Comparison of ENCODE assay signal across 28 mouse cellular contexts in genomic region chr7:36218386-36218785, GRCm38 (mm10).
DNase-seq lines count a peak whose midpoint lies in the region; ATAC-seq and TF ChIP-seq lines count a peak whose summit lies in the region.
"Had no signal": no experiment of that assay in that cellular context is flagged by ENCODE, and none has a peak within 500 bp of the region (broad histone marks: within the 10 kb centered on the region; RNA-seq: fewer than 3 reads in every experiment).

No protein-coding gene starts in this region.

- no peak overlapping the region for H3K27ac ChIP-seq in kidney, postnatal 0 days
- H3K27ac ChIP-seq: embryonic facial prominence, embryonic 10.5 days; heart, embryonic 15.5 days; hindbrain, embryonic 15.5 days; limb, embryonic 13.5 days; liver, embryonic 12.5 days; midbrain, embryonic 12.5 days; neural tube, embryonic 13.5 days had no signal

- no peak overlapping the region for H3K4me2 ChIP-seq in kidney, postnatal 0 days (ENCODE audit: low read length)
- H3K4me2 ChIP-seq: heart, embryonic 15.5 days; hindbrain, embryonic 15.5 days; limb, embryonic 13.5 days; liver, embryonic 12.5 days; midbrain, embryonic 12.5 days; neural tube, embryonic 13.5 days had no signal

- WGBS in kidney, postnatal 0 days, result 70% methylated on average over 2 of the region's 2 CpGs

- no peak overlapping the region for H3K4me3 ChIP-seq in kidney, postnatal 0 days (replicated peaks; ENCODE audit: low read depth, low read length)
- H3K4me3 ChIP-seq: embryonic facial prominence, embryonic 10.5 days; heart, embryonic 15.5 days; hindbrain, embryonic 15.5 days; limb, embryonic 13.5 days; liver, embryonic 12.5 days; midbrain, embryonic 12.5 days; myocyte; neural tube, embryonic 13.5 days had no signal

- TF ChIP-seq CTCF in kidney, postnatal 0 days (IDR thresholded peaks at IDR 0.05; ENCODE audit: low read depth), result peak; percentile 24; the same call in 1 of the 2 replicates

- no peaks in the 10 kb centered on the region for H3K4me1 ChIP-seq in kidney, postnatal 0 days (replicated peaks; ENCODE audit: insufficient read depth, low read length)
- H3K4me1 ChIP-seq: embryonic facial prominence, embryonic 10.5 days; heart, embryonic 15.5 days; hindbrain, embryonic 15.5 days; limb, embryonic 13.5 days; liver, embryonic 12.5 days; midbrain, embryonic 12.5 days; neural tube, embryonic 13.5 days had no signal

- peak; percentile 20 for DNase-seq in embryo, embryonic 10.5 days (ENCODE audit: low spot score)
- DNase-seq in embryo, embryonic 9.5 days (ENCODE audit: extremely low spot score), result no peak
- no peak for DNase-seq in kidney, postnatal 0 days (ENCODE audit: low spot score)
- no peak for DNase-seq in kidney, adult 8-10 months
- peak; percentile 2 for DNase-seq in NIH3T3 (ENCODE audit: low read depth)
- peak; percentile 5 for DNase-seq in forelimb bud, embryonic 11.5 days (ENCODE audit: low read depth, low spot score)
- no peak for DNase-seq in layer of hippocampus, adult 18-20 months (ENCODE audit: low spot score in 2 of 2)
- DNase-seq: adrenal gland, adult 8-10 months; cerebellum, adult 8-10 months; gastrocnemius, postnatal 14 days; heart, postnatal 4 days; kidney, adult 2 months; kidney, postnatal 14 days; lung, adult 18-20 months; lung, postnatal 14 days; retina, postnatal 1 day; right cerebral cortex, postnatal 25 days; spleen, adult 18-20 months had no signal

- no peak for ATAC-seq in kidney, postnatal 0 days (replicated peaks; ENCODE audit: low FRiP score, low read depth)
- ATAC-seq: activated CD4-positive, CD25-positive, alpha-beta regulatory T cell, adult 4 months; forebrain, embryonic 16.5 days; liver, embryonic 12.5 days had no signal

- H3K36me3 ChIP-seq in kidney, postnatal 0 days (ENCODE audit: insufficient read depth, low read length), result no peaks in the 10 kb centered on the region
- H3K36me3 ChIP-seq: embryonic facial prominence, embryonic 10.5 days; heart, embryonic 15.5 days; hindbrain, embryonic 15.5 days; limb, embryonic 13.5 days; liver, embryonic 12.5 days; midbrain, embryonic 12.5 days; neural tube, embryonic 13.5 days had no signal

- H3K9ac ChIP-seq in kidney, postnatal 0 days (ENCODE audit: low read depth, low read length), result no peak overlapping the region
- H3K9ac ChIP-seq: heart, embryonic 15.5 days; hindbrain, embryonic 15.5 days; limb, embryonic 13.5 days; liver, embryonic 12.5 days; midbrain, embryonic 12.5 days; neural tube, embryonic 13.5 days had no signal

- no peaks in the 10 kb centered on the region for H3K27me3 ChIP-seq in kidney, postnatal 0 days (ENCODE audit: insufficient read depth, low read length)
- H3K27me3 ChIP-seq: heart, embryonic 15.5 days; hindbrain, embryonic 15.5 days; limb, embryonic 13.5 days; liver, embryonic 12.5 days; midbrain, embryonic 12.5 days; neural tube, embryonic 13.5 days had no signal

- H3K9me3 ChIP-seq in kidney, postnatal 0 days (replicated peaks; ENCODE audit: low read length), result no peaks in the 10 kb centered on the region
- H3K9me3 ChIP-seq: heart, embryonic 15.5 days; hindbrain, embryonic 15.5 days; limb, embryonic 13.5 days; liver, embryonic 12.5 days; midbrain, embryonic 12.5 days had no signal

Comparison
In these comparisons a context has a peak if more than half of its experiments do, and no peak if none do; other contexts are left out.
1. DNase-seq: peak in embryo, embryonic 10.5 days (single experiment), NIH3T3 (single experiment) and forelimb bud, embryonic 11.5 days (single experiment); none in embryo, embryonic 9.5 days (single experiment), kidney, postnatal 0 days (single experiment), kidney, adult 8-10 months (0 of 2) and layer of hippocampus, adult 18-20 months (0 of 2).